Mouse (Mus musculus) lung, embryonic 16.5 days (tissue): Measurements from ENCODE around the gene Exoc4. TPM values are rescaled to one million over a fixed set of nuclear protein-coding genes. Genes with fewer than 3 reads are reported as not detected.

Source experiments
- ATAC-seq: fragments of 200-750 bp; cut with Nextera tagmentation; 2 replicates; pipeline ENCODE4 v1.8.0; 2017; ENCODE audit warnings: low read depth, mild to moderate bottlenecking, moderate library complexity
- H3K27ac ChIP-seq: fragments of 300-500 bp; sonication (generic); 2 replicates; pipeline ENCODE4 v1.5.1; 2014; ENCODE audit warnings: mild to moderate bottlenecking, control low read depth, low read length
- H3K27me3 ChIP-seq: fragments of 300-500 bp; sonication (generic); 2 replicates; pipeline ENCODE4 v1.6.1; 2014; ENCODE audit warnings: low read depth, low read length, mixed read lengths; ENCODE audit not compliant: control insufficient read depth, insufficient read depth
- H3K36me3 ChIP-seq: fragments of 300-500 bp; sonication (generic); 2 replicates; pipeline ENCODE4 v1.6.1; 2014; ENCODE audit warnings: low read length; ENCODE audit not compliant: control insufficient read depth, insufficient read depth
- H3K4me1 ChIP-seq: fragments of 300-500 bp; sonication (generic); replicated peaks from 2 replicates; pipeline ENCODE4 v1.6.1; 2014; ENCODE audit warnings: low read length, mixed read lengths; ENCODE audit not compliant: control insufficient read depth, insufficient read depth
- H3K4me2 ChIP-seq: fragments of 300-500 bp; sonication (generic); 2 replicates; pipeline ENCODE4 v1.6.1; 2014; ENCODE audit warnings: low read depth, low read length, control low read depth
- H3K4me3 ChIP-seq: fragments of 300-500 bp; sonication (generic); 2 replicates; pipeline ENCODE4 v1.5.1; 2014; ENCODE audit warnings: mild to moderate bottlenecking, low read length, control low read depth
- H3K9ac ChIP-seq: fragments of 300-500 bp; sonication (generic); 2 replicates; pipeline ENCODE4 v1.6.1; 2014; ENCODE audit warnings: low read length, control low read depth
- H3K9me3 ChIP-seq: fragments of 300-500 bp; sonication (generic); 2 replicates; pipeline ENCODE4 v1.6.1; 2016; ENCODE audit warnings: low read length; ENCODE audit not compliant: control insufficient read depth
- WGBS: fragments of 180-500 bp; shearing (Covaris S2); extraction: QIAGEN DNeasy Blood & Tissue Kit; methylation state at CpG from one replicate; pipeline ENCODE4 v1.1.7; 2014; 5-methylcytosine and 5-hydroxymethylcytosine counted together
- polyA plus RNA-seq: library from polyadenylated mRNA; unstranded; fragments of >200 nt; fragmentation: Nextera tagmentation; extraction: Ambion mirVana; gene quantifications from 2 replicates; pipeline ENCODE4 v1.2.1, GENCODE M21; 2015

Exoc4 gene
- polyA plus RNA-seq, 1 experiment from 2014 or later = 36.8 TPM

DNA sequence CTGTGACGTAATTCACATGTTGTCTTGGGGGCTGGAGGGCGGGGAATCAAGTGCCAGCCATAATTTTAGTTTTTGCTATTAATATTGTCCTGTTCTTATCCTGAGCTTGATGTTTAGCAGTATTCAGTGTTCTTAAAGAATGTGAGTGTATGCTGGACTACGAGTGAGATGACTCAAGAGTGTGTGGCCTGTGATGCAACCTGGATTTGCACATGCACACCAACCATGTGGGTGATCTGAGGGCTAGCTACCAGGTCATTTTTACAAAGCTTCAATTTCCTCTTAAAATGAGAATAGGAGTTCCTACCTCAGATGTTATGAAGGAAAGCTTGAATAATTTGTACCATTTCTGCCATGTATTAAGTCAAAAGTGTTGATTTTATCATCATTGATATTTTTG, 661.8 kb downstream of the Exoc4 start:
- Histone ChIP-seq H3K27me3 (no peaks in the 10 kb centered on the region), H3K9me3 (no peaks in the 10 kb centered on the region), H3K27ac (no peak overlapping the region), H3K4me1 (no peaks in the 10 kb centered on the region), H3K4me3 (no peak overlapping the region), H3K9ac (no peak overlapping the region), H3K36me3 (no peaks in the 10 kb centered on the region; the same call in 1 of the 2 replicates), H3K4me2 (no peak overlapping the region)
- no peak for ATAC-seq
- WGBS = 76% methylated on average over 3 of the region's 3 CpGs

DNA sequence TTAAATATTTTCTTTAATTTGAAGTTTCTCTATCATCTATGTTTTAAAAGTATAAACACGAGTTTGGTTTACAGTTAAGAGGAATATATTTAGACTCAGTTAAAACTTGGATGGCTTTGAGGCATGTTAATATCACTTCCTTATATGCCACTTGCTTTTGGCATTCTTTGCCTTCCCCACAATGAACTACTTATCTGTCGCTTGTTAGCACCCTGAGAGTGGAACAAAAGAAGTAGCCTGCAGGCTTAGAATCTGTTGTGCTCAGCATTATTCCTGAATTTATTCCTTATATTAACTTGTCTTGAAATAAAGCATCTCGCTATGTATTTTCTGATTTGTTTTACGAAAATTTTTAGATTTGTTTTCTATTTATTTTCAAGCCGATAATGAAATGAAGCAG, 664.2 kb downstream of the Exoc4 start:
- WGBS = 81% methylated on average over 5 of the region's 5 CpGs
- H3K9me3 ChIP-seq = no peaks in the 10 kb centered on the region
- no peak overlapping the region for H3K4me3 ChIP-seq
- ATAC-seq = no peak
- no peak overlapping the region for H3K27ac ChIP-seq
- H3K4me1 ChIP-seq = no peaks in the 10 kb centered on the region
- H3K9ac ChIP-seq = no peak overlapping the region
- H3K36me3 ChIP-seq = no peaks in the 10 kb centered on the region; the same call in 1 of the 2 replicates
- H3K27me3 ChIP-seq = no peaks in the 10 kb centered on the region
- no peak overlapping the region for H3K4me2 ChIP-seq

GRCm38 (mm10) chr6:33913486-33913885, 664.6 kb downstream of the Exoc4 start:
- Histone ChIP-seq H3K9ac (no peak overlapping the region), H3K4me3 (no peak overlapping the region), H3K9me3 (no peaks in the 10 kb centered on the region), H3K36me3 (no peaks in the 10 kb centered on the region; the same call in 1 of the 2 replicates), H3K4me2 (no peak overlapping the region), H3K4me1 (no peaks in the 10 kb centered on the region), H3K27me3 (no peaks in the 10 kb centered on the region), H3K27ac (no peak overlapping the region)
- WGBS = 88% methylated on average over 8 of the region's 8 CpGs
- ATAC-seq = no peak

DNA sequence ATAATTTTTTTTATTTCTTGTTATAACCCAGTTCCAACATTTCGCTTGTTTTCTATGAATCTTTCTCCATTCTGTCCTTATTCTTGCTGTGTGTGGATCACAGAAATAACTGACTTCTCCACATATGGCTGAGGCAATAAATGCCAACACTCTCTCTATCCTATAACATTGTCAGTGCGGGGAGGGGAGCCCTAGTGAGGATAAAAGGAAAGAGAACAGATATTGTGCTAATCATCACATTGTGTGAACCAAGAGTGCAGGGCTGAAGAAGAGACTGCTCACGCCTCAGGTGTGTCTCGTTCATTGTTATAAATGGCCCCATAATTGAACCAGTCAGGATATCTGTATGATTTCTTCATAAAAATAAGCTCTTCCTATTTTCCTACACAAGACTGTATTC, 665.1 kb downstream of the Exoc4 start:
- no peaks in the 10 kb centered on the region for H3K27me3 ChIP-seq
- H3K4me1 ChIP-seq = no peaks in the 10 kb centered on the region
- H3K4me3 ChIP-seq = no peak overlapping the region
- H3K36me3 ChIP-seq = no peaks in the 10 kb centered on the region; the same call in 1 of the 2 replicates
- H3K27ac ChIP-seq = no peak overlapping the region
- WGBS = 86% methylated on average over 4 of the region's 4 CpGs
- H3K9ac ChIP-seq = no peak overlapping the region
- no peak overlapping the region for H3K4me2 ChIP-seq
- no peak for ATAC-seq
- H3K9me3 ChIP-seq = no peaks in the 10 kb centered on the region

DNA sequence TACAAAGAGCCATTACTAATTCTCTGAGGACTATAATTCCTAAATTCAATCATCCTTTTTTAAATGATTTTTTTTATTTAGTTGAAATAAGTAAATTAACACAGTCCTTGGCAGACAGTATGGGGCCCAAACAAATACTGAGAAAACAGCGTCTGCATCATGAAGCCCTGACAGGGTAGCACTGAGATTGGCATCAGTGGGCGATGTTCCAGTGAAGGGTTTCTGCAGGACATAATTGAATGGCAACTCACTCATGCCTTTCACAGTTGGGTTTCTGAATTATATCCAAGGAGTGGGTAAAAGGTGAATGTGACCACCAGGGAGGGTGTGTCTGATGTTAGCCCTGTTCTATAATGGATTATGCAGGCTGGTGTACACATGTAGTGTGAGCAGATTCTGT, 674.7 kb downstream of the Exoc4 start:
- WGBS = 97% methylated on average over 2 of the region's 2 CpGs
- Histone ChIP-seq H3K4me3 (no peak overlapping the region), H3K27ac (no peak overlapping the region), H3K4me2 (no peak overlapping the region), H3K36me3 (no peaks in the 10 kb centered on the region), H3K4me1 (no peaks in the 10 kb centered on the region), H3K9me3 (no peaks in the 10 kb centered on the region), H3K27me3 (no peaks in the 10 kb centered on the region), H3K9ac (no peak overlapping the region)
- no peak for ATAC-seq

GRCm38 (mm10) chr6:33924888-33925287, 676.0 kb downstream of the Exoc4 start:
- ATAC-seq = no peak
- Histone ChIP-seq H3K4me3 (no peak overlapping the region), H3K9ac (no peak overlapping the region), H3K36me3 (no peaks in the 10 kb centered on the region), H3K27ac (no peak overlapping the region), H3K27me3 (no peaks in the 10 kb centered on the region), H3K4me2 (no peak overlapping the region), H3K9me3 (no peaks in the 10 kb centered on the region), H3K4me1 (peaks cover 4% of the 10 kb centered on the region)
- 92% methylated on average over 4 of the region's 4 CpGs for WGBS

DNA sequence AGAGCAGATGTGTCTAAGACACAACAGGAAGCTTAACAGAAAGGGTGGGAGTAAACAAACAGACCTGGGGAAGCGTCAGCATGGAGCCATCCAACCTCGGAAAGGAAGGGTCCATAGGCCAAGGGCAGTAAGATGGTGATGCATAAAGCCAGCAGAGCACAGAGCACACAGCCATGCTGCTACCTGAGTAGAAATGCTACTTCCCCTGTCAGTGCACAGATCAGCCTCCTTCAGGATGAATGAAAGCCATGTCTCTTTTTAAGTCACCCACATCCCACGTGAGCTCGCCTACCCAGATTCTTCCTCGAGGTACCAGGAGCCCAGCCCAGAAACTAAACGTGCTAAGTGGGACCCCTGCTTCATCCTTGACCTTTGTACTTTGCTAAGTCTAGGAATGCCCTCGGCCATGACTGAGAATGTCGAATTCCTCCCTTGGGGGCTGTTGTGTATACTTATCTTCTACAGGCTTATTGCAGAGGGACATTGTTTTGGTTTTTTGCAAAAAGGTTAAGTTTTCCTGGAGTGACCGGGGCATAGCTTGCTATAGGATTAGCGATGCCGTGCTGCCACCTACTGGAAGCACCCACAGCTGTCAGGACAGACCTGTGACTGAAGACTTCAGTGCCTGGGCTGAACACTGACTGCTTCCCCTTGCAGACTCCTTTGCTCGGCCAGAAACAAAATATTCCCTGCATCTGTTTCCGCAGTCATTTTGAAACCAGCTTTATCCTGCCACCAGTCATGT, 680.6 kb downstream of the Exoc4 start:
- peak; percentile 85 for ATAC-seq
- 0 out of 2 replicates have a peak overlapping the region, but pooled peaks have one; percentile 5 for H3K9ac ChIP-seq
- no peak overlapping the region for H3K27ac ChIP-seq
- H3K4me3 ChIP-seq = no peak overlapping the region
- WGBS = 15% methylated on average over 13 of the region's 13 CpGs
- H3K4me1 ChIP-seq = peaks cover 6% of the 10 kb centered on the region
- no peaks in the 10 kb centered on the region for H3K27me3 ChIP-seq
- no peak overlapping the region for H3K4me2 ChIP-seq
- H3K9me3 ChIP-seq = no peaks in the 10 kb centered on the region
- no peaks in the 10 kb centered on the region for H3K36me3 ChIP-seq

DNA sequence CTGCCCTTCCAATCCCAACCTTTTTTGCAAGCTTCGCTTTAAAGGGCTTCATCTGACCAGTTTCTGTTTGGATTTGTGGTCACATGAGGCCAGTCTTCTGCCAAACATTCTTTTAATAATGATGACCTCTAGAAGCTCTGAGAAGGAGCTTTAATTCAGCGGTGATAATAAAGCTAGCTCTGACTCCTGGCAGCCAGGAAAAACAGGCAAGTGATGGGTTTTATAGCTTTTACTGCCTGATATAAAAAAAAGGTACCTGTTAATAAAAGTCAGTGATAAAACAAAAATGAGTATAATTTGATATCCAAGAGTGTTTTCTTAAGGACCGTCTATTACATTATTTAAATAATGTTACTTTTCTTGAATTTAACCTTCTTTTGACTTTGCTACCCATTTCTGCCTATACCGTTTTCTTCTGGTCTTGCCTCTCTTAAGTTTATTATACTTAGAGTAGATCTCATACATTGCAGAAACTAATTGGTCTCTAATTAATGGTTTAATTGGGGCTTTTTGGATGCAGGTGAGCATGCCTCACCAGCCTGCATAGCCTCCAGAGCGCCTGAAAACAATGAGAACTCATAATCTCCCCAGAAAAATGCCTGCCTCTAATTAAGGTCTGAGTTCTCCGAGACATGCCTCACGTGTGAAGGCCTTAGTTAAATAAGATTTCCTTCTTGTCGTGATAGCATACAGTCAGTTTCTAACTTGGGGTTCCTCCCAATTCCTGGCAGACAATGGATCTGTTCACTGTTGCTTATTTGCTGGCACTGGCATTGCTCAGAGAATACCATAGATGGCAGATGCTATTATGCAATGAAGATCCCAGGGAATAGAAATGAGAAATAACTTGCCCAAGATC, 681.4 kb downstream of the Exoc4 start:
- 66% methylated on average over 8 of the region's 8 CpGs for WGBS
- ATAC-seq = no peak

DNA sequence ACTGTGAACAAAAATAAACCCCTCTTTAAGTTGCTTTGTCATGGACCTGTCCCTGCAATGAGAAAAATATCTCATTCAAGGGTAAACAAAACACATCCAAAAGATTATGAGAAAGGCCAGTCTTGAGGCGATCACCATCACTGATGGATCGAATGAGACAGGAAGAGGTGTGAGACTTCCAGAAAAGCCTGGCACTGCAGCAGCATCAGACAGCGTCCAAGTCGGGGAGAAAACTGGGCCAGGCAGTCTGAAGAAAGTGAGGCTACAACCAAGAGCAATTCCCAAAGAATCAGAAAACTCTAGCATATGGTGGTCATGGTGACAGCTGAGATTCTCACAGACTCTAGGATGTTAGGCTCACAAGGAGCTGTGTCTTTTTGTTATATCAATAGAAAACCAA, 689.0 kb downstream of the Exoc4 start:
- Histone ChIP-seq H3K4me1 (no peaks in the 10 kb centered on the region), H3K4me2 (no peak overlapping the region), H3K4me3 (no peak overlapping the region), H3K9me3 (no peaks in the 10 kb centered on the region), H3K27ac (no peak overlapping the region), H3K27me3 (no peaks in the 10 kb centered on the region), H3K9ac (no peak overlapping the region), H3K36me3 (no peaks in the 10 kb centered on the region)
- 89% methylated on average over 4 of the region's 4 CpGs for WGBS
- ATAC-seq = no peak

More for the DNA sequence above, 681.4 kb downstream of the Exoc4 start:
- Histone ChIP-seq H3K4me2 (no peak overlapping the region), H3K4me3 (no peak overlapping the region), H3K9ac (0 out of 2 replicates have a peak overlapping the region, but pooled peaks have one; percentile 5), H3K36me3 (no peaks in the 10 kb centered on the region), H3K9me3 (no peaks in the 10 kb centered on the region), H3K4me1 (peaks cover 6% of the 10 kb centered on the region), H3K27ac (no peak overlapping the region), H3K27me3 (no peaks in the 10 kb centered on the region)
